Mouse (Mus musculus): Measurements from ENCODE around the gene Pold2.

DNA sequence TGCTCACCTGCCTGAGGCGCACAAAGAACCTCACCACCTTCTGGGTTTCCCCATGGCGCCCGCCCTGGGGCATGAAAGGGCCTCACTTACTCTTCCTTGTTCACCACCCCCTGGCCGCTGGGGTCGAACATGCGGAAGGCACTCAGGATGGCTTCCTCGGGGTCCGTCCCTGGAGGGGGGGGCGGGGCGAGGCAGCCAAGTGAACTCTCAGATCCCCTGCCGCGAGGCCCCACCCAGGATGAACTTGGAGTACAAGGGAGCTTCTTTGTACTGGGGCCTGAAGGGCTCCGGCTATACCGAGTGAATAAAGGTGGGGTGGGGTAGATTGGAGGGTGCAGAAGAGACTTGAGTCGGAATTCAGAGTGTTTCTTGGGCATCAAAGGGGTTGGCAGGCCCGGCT lies 19.1 kb upstream of the Pold2 start:
- TF ChIP-seq CTCF (conservative IDR thresholded peaks at IDR 0.05 in 1 of 2, IDR thresholded peaks at IDR 0.05 in 1 of 2; ENCODE audit: low read depth in 2 of 2, low read length in 2 of 2) (no peak), JUN (IDR thresholded peaks at IDR 0.05; ENCODE audit: insufficient read depth, low read depth, low read length) (no peak), RAD21 (IDR thresholded peaks at IDR 0.05; ENCODE audit: low read depth, low read length) (no peak), E2F4 (IDR thresholded peaks at IDR 0.05; ENCODE audit: insufficient replicate concordance, low read depth, low read length) (no peak), USF1 (IDR thresholded peaks at IDR 0.05; ENCODE audit: low read depth, low read length) (no peak), MEF2A (IDR thresholded peaks at IDR 0.05; ENCODE audit: borderline replicate concordance, low read depth, low read length) (no peak), POLR2A (IDR thresholded peaks at IDR 0.05; ENCODE audit: low read depth, low read length) (no peak), CHD2 (IDR thresholded peaks at IDR 0.05; ENCODE audit: low read length) (no peak), ZKSCAN1 (IDR thresholded peaks at IDR 0.05; ENCODE audit: borderline replicate concordance, low read depth, low read length) (no peak), MAX (IDR thresholded peaks at IDR 0.05; ENCODE audit: low read length) (no peak)
